Mouse (Mus musculus): Measurements from ENCODE around the gene Ptafr. TPM values are rescaled to one million over a fixed set of nuclear protein-coding genes. Genes with fewer than 3 reads are reported as not detected.

Ptafr gene
- polyA plus RNA-seq, 1 experiment from 2014 or later, result 1.0 TPM

DNA sequence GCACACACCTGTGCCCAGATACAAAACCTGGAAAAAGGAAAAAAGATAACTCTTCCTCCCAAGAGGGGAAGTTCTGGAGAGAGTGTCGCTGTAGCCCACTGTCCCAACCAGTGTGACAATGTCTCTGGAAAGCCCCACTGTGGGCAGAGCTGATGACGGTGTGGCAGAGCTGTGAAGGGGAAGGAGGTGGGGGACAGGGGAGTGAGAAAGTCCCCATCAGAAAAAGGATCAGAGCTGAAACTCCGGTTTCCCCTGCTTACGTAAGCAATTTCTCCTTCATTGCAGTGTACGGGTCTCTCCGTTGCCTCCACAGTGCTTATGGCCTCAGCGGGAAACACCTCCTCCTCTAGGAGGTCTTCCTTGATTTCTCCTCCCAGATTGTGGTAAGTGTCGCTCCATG lies 47.5 kb downstream of the Ptafr start:
- ATAC-seq (ENCODE audit: insufficient read depth, low FRiP score), result no peak
- H3K27me3 ChIP-seq (ENCODE audit: control insufficient read depth, insufficient read depth, low read length), result no peaks in the 10 kb centered on the region
- H3K4me3 ChIP-seq (replicated peaks; ENCODE audit: low read length), result no peak overlapping the region
- H3K4me1 ChIP-seq (ENCODE audit: control insufficient read depth, insufficient read depth, low read length), result no peaks in the 10 kb centered on the region
- H3K4me2 ChIP-seq (ENCODE audit: low read depth, low read length), result no peak overlapping the region
- no peak overlapping the region for H3K27ac ChIP-seq (ENCODE audit: low read length)
- 75% methylated on average over 8 of the region's 8 CpGs for WGBS
- H3K9ac ChIP-seq (ENCODE audit: low read length), result no peak overlapping the region
- no peaks in the 10 kb centered on the region; the same call in 1 of the 2 replicates for H3K9me3 ChIP-seq (replicated peaks; ENCODE audit: control insufficient read depth, low read length)
- no peaks in the 10 kb centered on the region for H3K36me3 ChIP-seq (ENCODE audit: control insufficient read depth, insufficient read depth, low read length)

DNA sequence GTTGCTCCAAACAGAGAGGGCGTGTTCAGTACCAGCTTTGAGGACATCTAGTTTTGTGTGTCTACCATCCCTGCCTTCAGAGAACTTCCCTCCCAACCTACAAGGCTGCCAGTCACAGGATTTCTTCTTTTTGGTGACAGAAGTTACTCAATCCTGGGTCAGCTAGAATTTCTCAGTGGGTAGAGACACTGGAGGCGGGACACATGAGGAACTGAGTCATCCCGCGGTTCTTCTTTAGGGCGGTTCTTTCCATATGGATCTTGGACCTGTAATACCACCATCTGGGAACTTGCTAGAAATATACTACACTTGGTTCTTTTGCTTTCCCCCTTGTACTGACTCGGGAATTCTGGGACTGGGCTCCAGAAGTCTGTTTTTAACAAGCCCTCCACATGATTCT lies 54.0 kb downstream of the Ptafr start:
- Histone ChIP-seq H3K4me2 (ENCODE audit: low read depth, low read length) (no peak overlapping the region), H3K9ac (ENCODE audit: low read length) (no peak overlapping the region), H3K4me1 (ENCODE audit: control insufficient read depth, insufficient read depth, low read length) (no peaks in the 10 kb centered on the region), H3K4me3 (replicated peaks; ENCODE audit: low read length) (no peak overlapping the region), H3K27ac (ENCODE audit: low read length) (no peak overlapping the region), H3K9me3 (replicated peaks; ENCODE audit: control insufficient read depth, low read length) (no peaks in the 10 kb centered on the region; the same call in 1 of the 2 replicates), H3K36me3 (ENCODE audit: control insufficient read depth, insufficient read depth, low read length) (no peaks in the 10 kb centered on the region), H3K27me3 (ENCODE audit: control insufficient read depth, insufficient read depth, low read length) (no peaks in the 10 kb centered on the region)
- WGBS, result 86% methylated on average over 6 of the region's 6 CpGs
- no peak for ATAC-seq (ENCODE audit: insufficient read depth, low FRiP score)

DNA sequence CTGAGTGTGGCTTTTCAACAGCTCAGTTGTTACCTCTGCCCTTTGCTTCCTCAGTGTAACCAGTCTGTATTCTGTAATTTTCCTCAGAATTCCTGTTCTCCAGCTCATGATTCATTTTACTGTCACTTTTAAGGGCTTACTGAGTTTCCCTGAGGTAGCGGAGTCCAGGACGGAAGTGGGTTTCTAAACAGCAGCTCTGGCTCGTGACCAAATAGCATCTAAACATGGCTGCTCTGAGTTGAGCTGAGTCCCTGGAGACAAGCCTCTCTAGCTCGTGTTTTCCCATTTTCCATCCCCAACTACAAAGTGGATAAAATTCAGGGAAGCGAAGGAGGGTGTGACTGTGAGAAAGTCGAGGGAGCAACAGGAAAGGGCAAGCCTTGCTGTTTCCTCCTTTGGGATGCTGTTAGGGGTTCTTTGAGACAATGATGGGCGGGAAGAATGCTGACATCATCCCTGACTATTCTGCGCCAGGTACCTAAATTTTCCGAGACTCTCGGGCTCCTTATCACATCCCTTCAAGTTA lies 55.0 kb downstream of the Ptafr start:
- no peak for ATAC-seq (ENCODE audit: insufficient read depth, low FRiP score)
- no peaks in the 10 kb centered on the region for H3K27me3 ChIP-seq (ENCODE audit: control insufficient read depth, insufficient read depth, low read length)
- no peak overlapping the region; the same call in 1 of the 2 replicates for H3K27ac ChIP-seq (ENCODE audit: low read length)
- no peak overlapping the region for H3K9ac ChIP-seq (ENCODE audit: low read length)
- no peak overlapping the region for H3K4me2 ChIP-seq (ENCODE audit: low read depth, low read length)
- no peaks in the 10 kb centered on the region for H3K4me1 ChIP-seq (ENCODE audit: control insufficient read depth, insufficient read depth, low read length)
- 75% methylated on average over 10 of the region's 10 CpGs for WGBS
- no peaks in the 10 kb centered on the region for H3K36me3 ChIP-seq (ENCODE audit: control insufficient read depth, insufficient read depth, low read length)
- no peaks in the 10 kb centered on the region; the same call in 1 of the 2 replicates for H3K9me3 ChIP-seq (replicated peaks; ENCODE audit: control insufficient read depth, low read length)
- no peak overlapping the region for H3K4me3 ChIP-seq (replicated peaks; ENCODE audit: low read length)

DNA sequence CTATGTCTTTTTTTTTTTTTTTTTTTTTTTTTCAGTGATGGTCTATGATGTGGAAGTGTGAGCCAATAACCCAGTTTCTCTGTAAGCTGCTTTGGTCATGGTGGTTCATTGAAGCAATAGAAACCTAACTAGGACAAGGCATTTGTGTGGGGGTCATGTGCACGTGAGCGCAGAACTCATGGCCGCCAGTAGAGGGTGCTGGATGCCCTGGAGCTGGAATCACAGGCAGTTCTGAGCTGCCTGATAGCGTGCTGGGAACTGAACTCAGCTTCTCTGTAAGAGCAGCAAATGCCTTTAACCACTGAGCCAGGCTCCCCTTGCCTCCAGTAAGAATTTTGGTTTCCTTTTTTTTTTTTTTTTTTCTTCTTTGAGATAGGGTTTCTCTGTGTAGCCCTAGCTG lies 56.3 kb downstream of the Ptafr start:
- ATAC-seq (ENCODE audit: insufficient read depth, low FRiP score), result no peak
- Histone ChIP-seq H3K27ac (ENCODE audit: low read length) (no peak overlapping the region), H3K4me3 (replicated peaks; ENCODE audit: low read length) (no peak overlapping the region), H3K4me2 (ENCODE audit: low read depth, low read length) (no peak overlapping the region), H3K4me1 (ENCODE audit: control insufficient read depth, insufficient read depth, low read length) (no peaks in the 10 kb centered on the region), H3K9me3 (replicated peaks; ENCODE audit: control insufficient read depth, low read length) (no peaks in the 10 kb centered on the region), H3K9ac (ENCODE audit: low read length) (no peak overlapping the region), H3K36me3 (ENCODE audit: control insufficient read depth, insufficient read depth, low read length) (no peaks in the 10 kb centered on the region), H3K27me3 (ENCODE audit: control insufficient read depth, insufficient read depth, low read length) (no peaks in the 10 kb centered on the region)
- WGBS, result 86% methylated on average over 4 of the region's 4 CpGs

DNA sequence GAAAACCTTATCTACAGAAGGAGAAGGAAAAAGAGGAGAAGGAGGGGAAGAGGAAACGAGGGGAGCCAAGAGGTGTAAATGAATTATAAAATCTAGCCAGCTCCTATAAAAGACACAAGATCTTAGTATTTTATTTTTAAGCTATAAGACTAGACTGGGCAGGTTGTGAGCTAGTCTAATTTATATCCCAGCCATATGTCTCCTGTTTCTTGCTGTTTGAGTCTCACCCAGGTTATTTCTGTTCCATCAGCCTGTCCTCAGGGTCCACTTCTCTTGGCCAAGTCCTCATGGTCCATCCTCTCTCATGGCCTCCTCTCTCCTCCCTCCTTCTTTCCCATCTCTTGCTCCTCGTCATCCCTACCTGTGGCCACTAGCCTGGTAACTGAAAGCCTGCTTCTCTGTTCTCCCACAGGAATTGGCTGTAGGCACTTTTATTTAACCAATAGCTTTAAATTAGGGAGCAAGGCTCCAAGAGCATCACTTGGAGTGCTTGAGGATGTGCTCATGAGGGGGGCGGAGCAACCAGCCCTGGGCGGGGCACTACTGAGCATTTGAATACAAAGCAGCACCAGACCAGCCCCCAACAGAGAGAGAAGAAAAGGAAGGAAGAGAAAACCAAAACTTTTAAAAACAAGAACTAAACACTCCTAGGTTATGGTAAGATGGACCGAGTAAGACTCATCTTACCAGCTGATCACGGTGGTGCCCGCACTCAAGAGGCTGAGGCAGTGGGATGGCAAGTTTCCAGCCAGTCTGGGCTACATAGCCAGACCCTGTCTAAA lies 57.6 kb downstream of the Ptafr start:
- Histone ChIP-seq H3K36me3 (ENCODE audit: control insufficient read depth, insufficient read depth, low read length) (no peaks in the 10 kb centered on the region), H3K9ac (ENCODE audit: low read length) (no peak overlapping the region), H3K27ac (ENCODE audit: low read length) (no peak overlapping the region), H3K4me3 (replicated peaks; ENCODE audit: low read length) (no peak overlapping the region), H3K4me2 (ENCODE audit: low read depth, low read length) (no peak overlapping the region), H3K4me1 (ENCODE audit: control insufficient read depth, insufficient read depth, low read length) (no peaks in the 10 kb centered on the region), H3K27me3 (ENCODE audit: control insufficient read depth, insufficient read depth, low read length) (no peaks in the 10 kb centered on the region), H3K9me3 (replicated peaks; ENCODE audit: control insufficient read depth, low read length) (no peaks in the 10 kb centered on the region)
- ATAC-seq (ENCODE audit: insufficient read depth, low FRiP score), result no peak
- WGBS, result 70% methylated on average over 7 of the region's 7 CpGs

DNA sequence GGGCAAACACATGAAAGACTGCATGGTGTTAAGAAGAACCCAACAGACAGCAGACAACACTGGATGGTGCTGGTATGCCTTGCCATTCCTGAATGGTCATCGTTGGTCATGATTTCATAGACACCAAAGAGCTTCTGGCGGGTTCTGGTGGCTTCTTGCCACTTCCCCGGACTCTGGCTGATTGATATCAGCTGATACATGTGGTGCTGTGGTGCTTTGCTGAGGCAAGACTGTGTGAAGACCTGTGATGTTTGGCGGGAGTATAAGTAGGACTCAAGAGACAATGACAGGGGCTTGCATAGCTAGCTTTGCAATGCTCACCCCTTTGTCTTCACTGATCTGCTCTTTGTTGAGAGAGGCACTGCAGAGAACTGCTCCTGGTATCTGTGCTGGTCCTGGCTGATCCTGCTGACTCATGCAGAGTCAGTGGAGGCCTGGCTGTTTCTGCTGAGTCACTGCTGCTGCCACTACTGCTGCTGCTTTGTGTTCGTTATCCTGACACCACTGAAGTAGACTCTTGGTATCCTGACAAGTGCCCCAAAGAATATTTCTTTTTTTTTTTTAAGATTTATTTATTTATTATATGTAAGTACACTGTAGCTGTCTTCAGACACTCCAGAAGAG lies 60.3 kb downstream of the Ptafr start:
- ATAC-seq (ENCODE audit: insufficient read depth, low FRiP score), result no peak; the same call in 1 of the 2 replicates
- H3K9ac ChIP-seq (ENCODE audit: low read length), result no peak overlapping the region
- 72% methylated on average over 5 of the region's 5 CpGs for WGBS
- H3K4me3 ChIP-seq (replicated peaks; ENCODE audit: low read length), result no peak overlapping the region
- no peaks in the 10 kb centered on the region for H3K9me3 ChIP-seq (replicated peaks; ENCODE audit: control insufficient read depth, low read length)
- no peaks in the 10 kb centered on the region for H3K4me1 ChIP-seq (ENCODE audit: control insufficient read depth, insufficient read depth, low read length)
- H3K27ac ChIP-seq (ENCODE audit: low read length), result no peak overlapping the region
- no peak overlapping the region for H3K4me2 ChIP-seq (ENCODE audit: low read depth, low read length)
- H3K27me3 ChIP-seq (ENCODE audit: control insufficient read depth, insufficient read depth, low read length), result no peaks in the 10 kb centered on the region
- H3K36me3 ChIP-seq (ENCODE audit: control insufficient read depth, insufficient read depth, low read length), result no peaks in the 10 kb centered on the region

DNA sequence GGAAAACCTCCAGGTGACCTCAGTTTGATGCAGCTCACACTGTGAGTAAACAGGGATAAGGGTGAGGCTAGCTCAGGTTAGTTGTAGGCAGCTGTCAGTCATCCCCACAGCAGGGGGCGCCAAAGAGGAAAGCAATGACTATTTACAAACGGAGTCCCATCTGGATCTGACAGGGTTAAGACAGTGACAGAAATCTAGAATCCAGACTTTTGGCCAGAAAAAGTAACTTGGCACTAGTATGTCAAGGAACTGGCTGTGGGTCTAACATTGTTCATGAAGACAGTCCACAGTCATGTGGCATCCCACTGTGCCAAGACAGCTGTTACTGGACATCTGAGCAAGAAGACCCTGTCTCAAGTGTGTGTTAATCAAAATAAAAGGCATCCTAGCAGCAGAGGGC lies 65.0 kb downstream of the Ptafr start:
- Histone ChIP-seq H3K4me1 (ENCODE audit: control insufficient read depth, insufficient read depth, low read length) (no peaks in the 10 kb centered on the region), H3K4me3 (replicated peaks; ENCODE audit: low read length) (no peak overlapping the region), H3K36me3 (ENCODE audit: control insufficient read depth, insufficient read depth, low read length) (no peaks in the 10 kb centered on the region), H3K27me3 (ENCODE audit: control insufficient read depth, insufficient read depth, low read length) (no peaks in the 10 kb centered on the region), H3K4me2 (ENCODE audit: low read depth, low read length) (no peak overlapping the region), H3K27ac (ENCODE audit: low read length) (no peak overlapping the region), H3K9ac (ENCODE audit: low read length) (no peak overlapping the region), H3K9me3 (replicated peaks; ENCODE audit: control insufficient read depth, low read length) (no peaks in the 10 kb centered on the region)
- WGBS, result 11% methylated on average over 2 of the region's 2 CpGs
- ATAC-seq (ENCODE audit: insufficient read depth, low FRiP score), result no peak

Other genes starting within 250 kb of the Ptafr start
- 56.8 and 62.6 TPM in 2 replicates for gene Trnau1ap, start 234.5 kb upstream of the Ptafr start, polyA plus RNA-seq (2015; fragmentation: Nextera tagmentation; extraction: Ambion mirVana)
- gene Rcc1, start 210.5 kb upstream of the Ptafr start, polyA plus RNA-seq (2015; fragmentation: Nextera tagmentation; extraction: Ambion mirVana), result 62.6 and 64.0 TPM in 2 replicates
- 25.9 and 29.9 TPM in 2 replicates for gene Phactr4, start 141.6 kb upstream of the Ptafr start, polyA plus RNA-seq (2015; fragmentation: Nextera tagmentation; extraction: Ambion mirVana)
- gene Med18, start 100.1 kb upstream of the Ptafr start, polyA plus RNA-seq (2015; fragmentation: Nextera tagmentation; extraction: Ambion mirVana), result 19.5 and 20.0 TPM in 2 replicates
- gene Sesn2, start 53.6 kb upstream of the Ptafr start, polyA plus RNA-seq (2015; fragmentation: Nextera tagmentation; extraction: Ambion mirVana), result 12.4 and 13.7 TPM in 2 replicates
- 1,031 and 1,078 TPM in 2 replicates for gene Atpif1, start 30.4 kb upstream of the Ptafr start, polyA plus RNA-seq (2015; fragmentation: Nextera tagmentation; extraction: Ambion mirVana)
- gene Dnajc8, start 28.5 kb upstream of the Ptafr start, polyA plus RNA-seq (2015; fragmentation: Nextera tagmentation; extraction: Ambion mirVana), result 138 and 149 TPM in 2 replicates
- gene Eya3, start 74.9 kb downstream of the Ptafr start, polyA plus RNA-seq (2015; fragmentation: Nextera tagmentation; extraction: Ambion mirVana), result 23.5 and 23.8 TPM in 2 replicates
- gene Xkr8, start 168.5 kb downstream of the Ptafr start, polyA plus RNA-seq (2015; fragmentation: Nextera tagmentation; extraction: Ambion mirVana), result 4.9 and 6.0 TPM in 2 replicates
- 5.3 and 6.3 TPM in 2 replicates for gene Smpdl3b, start 193.2 kb downstream of the Ptafr start, polyA plus RNA-seq (2015; fragmentation: Nextera tagmentation; extraction: Ambion mirVana)
- gene Rpa2, start 204.3 kb downstream of the Ptafr start, polyA plus RNA-seq (2015; fragmentation: Nextera tagmentation; extraction: Ambion mirVana), result 67.0 and 75.3 TPM in 2 replicates
- gene Themis2, start 232.3 kb downstream of the Ptafr start, polyA plus RNA-seq (2015; fragmentation: Nextera tagmentation; extraction: Ambion mirVana), result 1.4 and 1.8 TPM in 2 replicates